Mouse (Mus musculus): ENCODE measurements around the gene Dthd1.
A peak's percentile ranks its signal among the peaks of the same experiment; 100 is the strongest.

Dthd1 gene

GRCm38 (mm10) chr5:62813402-62814071, at the start of gene Dthd1:
Gene Dthd1, plus strand, starts transcription at chr5:62813823.
- no peak for DNase-seq (ENCODE audit: low spot score)

GRCm38 (mm10) chr5:62764161-62764560, 49.5 kb upstream of the Dthd1 start:
- DNase-seq (ENCODE audit: low spot score): no peak

- no peak for DNase-seq (ENCODE audit: low spot score)
These were observed 48.2 kb upstream of the Dthd1 start for GRCm38 (mm10) chr5:62765459-62765783.

- DNase-seq (ENCODE audit: low spot score): peak; percentile 44
These were observed 47.6 kb upstream of the Dthd1 start, which contains the start of gene Arap2 for GRCm38 (mm10) chr5:62765784-62766701. Gene Arap2, minus strand, starts transcription at chr5:62766159.

GRCm38 (mm10) chr5:62771775-62772599, 41.6 kb upstream of the Dthd1 start:
- DNase-seq (ENCODE audit: low spot score): no peak

GRCm38 (mm10) chr5:62777804-62778203, 35.8 kb upstream of the Dthd1 start:
- DNase-seq (ENCODE audit: low spot score): no peak

- no peak for DNase-seq (ENCODE audit: low spot score)
These were observed 34.9 kb upstream of the Dthd1 start for GRCm38 (mm10) chr5:62778682-62779081.

GRCm38 (mm10) chr5:62786809-62787208, 26.8 kb upstream of the Dthd1 start:
- no peak for DNase-seq (ENCODE audit: low spot score)

- DNase-seq (ENCODE audit: low spot score): no peak
These were observed 22.6 kb upstream of the Dthd1 start for GRCm38 (mm10) chr5:62790921-62791564.

- DNase-seq (ENCODE audit: low spot score): no peak
These were observed 20.8 kb upstream of the Dthd1 start for GRCm38 (mm10) chr5:62792776-62793175.

GRCm38 (mm10) chr5:62814072-62814414, 420 bp downstream of the Dthd1 start:
- no peak for DNase-seq (ENCODE audit: low spot score)

- no peak for DNase-seq (ENCODE audit: low spot score)
These were observed 2.1 kb downstream of the Dthd1 start for GRCm38 (mm10) chr5:62815741-62816140.

GRCm38 (mm10) chr5:62819567-62819966, 5.9 kb downstream of the Dthd1 start:
- no peak for DNase-seq (ENCODE audit: low spot score)

- no peak for DNase-seq (ENCODE audit: low spot score)
These were observed 7.0 kb downstream of the Dthd1 start for GRCm38 (mm10) chr5:62820363-62821271.

GRCm38 (mm10) chr5:62842955-62843730, 29.5 kb downstream of the Dthd1 start:
- no peak for DNase-seq (ENCODE audit: low spot score)

GRCm38 (mm10) chr5:62846571-62847131, 33.0 kb downstream of the Dthd1 start:
- DNase-seq (ENCODE audit: low spot score): no peak

GRCm38 (mm10) chr5:62851337-62851736, 37.7 kb downstream of the Dthd1 start:
- no peak for DNase-seq (ENCODE audit: low spot score)

- no peak for DNase-seq (ENCODE audit: low spot score)
These were observed 40.8 kb downstream of the Dthd1 start for GRCm38 (mm10) chr5:62854361-62854844.

- no peak for DNase-seq (ENCODE audit: low spot score)
These were observed 43.9 kb downstream of the Dthd1 start for GRCm38 (mm10) chr5:62857502-62857901.

GRCm38 (mm10) chr5:62858282-62858681, 44.7 kb downstream of the Dthd1 start:
- no peak for DNase-seq (ENCODE audit: low spot score)
